Mouse (Mus musculus) cerebellum, postnatal 4 days (tissue): Measurements from ENCODE around the gene Mtm1.

Experiments
- DNase-seq, 2 experiments: peaks; one replicate each; pipeline ENCODE4 v3.0.0; 2022; ENCODE audit warnings: low spot score in 2 of 2, mixed read lengths in 1 of 2

Mtm1 gene

DNA sequence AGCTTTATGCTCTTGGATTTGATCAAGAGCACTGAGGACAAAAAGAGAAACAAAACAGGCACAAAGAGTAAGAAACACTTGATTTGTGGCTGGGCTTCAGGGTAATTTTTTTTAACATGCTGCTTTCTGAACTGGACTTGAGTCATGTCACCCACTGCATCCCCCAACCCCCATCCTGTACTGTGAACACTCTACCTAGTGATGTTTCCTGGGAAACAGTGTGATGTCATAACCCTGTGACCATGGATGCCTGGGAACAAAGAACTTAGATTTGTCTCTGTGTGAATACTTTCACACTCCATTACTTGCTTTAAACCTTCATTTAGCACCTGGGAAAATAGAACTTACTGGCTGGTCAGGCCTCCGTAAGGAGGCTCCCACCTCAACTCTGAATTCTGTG lies at the start of gene Mtm1:
Gene Mtm1 (plus strand): TSS at position 301 of the 400 bp plus-strand sequence.
- no peak for DNase-seq

- DNase-seq = no peak
Observed at GRCm38 (mm10) chrX:71181526-71181925, 29.0 kb upstream of the Mtm1 start.

- DNase-seq = peak in 1 of 2 experiments; percentile 10
Observed at GRCm38 (mm10) chrX:71183671-71184070, 26.9 kb upstream of the Mtm1 start.

- DNase-seq = no peak
Observed at GRCm38 (mm10) chrX:71186396-71186795, 24.2 kb upstream of the Mtm1 start.

- DNase-seq = no peak
Observed at GRCm38 (mm10) chrX:71204776-71205175, 5.8 kb upstream of the Mtm1 start.

GRCm38 (mm10) chrX:71205821-71206542 lies 4.6 kb upstream of the Mtm1 start:
- DNase-seq = no peak

- no peak for DNase-seq
Observed at GRCm38 (mm10) chrX:71206595-71206994, 4.0 kb upstream of the Mtm1 start.

- no peak for DNase-seq
Observed at GRCm38 (mm10) chrX:71212911-71213310, 2.3 kb downstream of the Mtm1 start.

- DNase-seq = peak; percentile 35 to 66
Observed at GRCm38 (mm10) chrX:71214441-71215112, 4.0 kb downstream of the Mtm1 start.

DNA sequence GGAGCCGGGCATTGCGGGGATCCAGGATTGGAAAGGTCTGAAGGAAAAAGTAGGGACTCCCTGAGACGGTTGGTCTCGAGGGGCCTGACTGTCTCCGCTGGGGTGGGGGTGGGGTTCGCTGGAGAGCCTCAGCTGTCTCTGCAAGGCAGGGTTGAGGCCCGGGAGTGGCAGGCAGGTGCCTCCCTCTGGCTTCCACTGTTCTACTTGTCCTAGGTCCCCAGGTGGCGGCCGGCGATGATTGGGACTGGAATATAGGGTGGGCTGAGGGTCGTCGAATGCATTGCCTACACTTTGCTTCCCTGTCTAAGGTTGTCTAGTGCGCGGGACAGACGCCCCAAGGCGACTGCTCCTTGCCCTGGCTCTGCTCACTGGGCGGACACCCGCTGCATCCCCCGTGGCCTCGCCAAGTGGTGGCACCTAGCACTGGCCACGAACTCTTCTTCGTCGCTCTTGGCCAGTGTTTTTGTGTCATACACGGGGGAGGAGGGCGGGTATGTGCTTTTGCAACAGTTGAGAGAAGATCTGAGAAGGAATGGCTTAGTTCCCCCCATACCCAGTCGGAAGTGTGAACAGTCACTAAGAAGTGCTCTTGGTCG lies 4.6 kb downstream of the Mtm1 start:
- no peak for DNase-seq

DNA sequence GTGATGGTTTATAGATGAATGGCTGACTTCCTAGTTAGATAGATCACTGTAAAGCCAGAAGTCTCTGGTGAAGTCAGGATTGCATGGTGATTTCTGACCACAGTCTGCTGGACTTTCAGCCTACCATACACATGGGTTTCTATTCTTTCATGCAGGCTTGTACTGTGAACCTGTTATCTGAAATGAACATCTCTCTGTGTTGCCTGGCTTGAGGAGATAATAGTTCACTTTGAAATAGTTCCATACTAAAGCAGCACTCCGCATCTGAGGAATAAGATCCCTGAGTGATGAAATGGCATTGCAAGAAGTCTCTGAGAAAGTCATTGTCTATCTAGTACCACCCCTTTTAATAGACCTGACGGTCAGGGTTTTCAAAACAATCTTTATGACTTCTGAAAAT lies 6.3 kb downstream of the Mtm1 start:
- DNase-seq = no peak

DNA sequence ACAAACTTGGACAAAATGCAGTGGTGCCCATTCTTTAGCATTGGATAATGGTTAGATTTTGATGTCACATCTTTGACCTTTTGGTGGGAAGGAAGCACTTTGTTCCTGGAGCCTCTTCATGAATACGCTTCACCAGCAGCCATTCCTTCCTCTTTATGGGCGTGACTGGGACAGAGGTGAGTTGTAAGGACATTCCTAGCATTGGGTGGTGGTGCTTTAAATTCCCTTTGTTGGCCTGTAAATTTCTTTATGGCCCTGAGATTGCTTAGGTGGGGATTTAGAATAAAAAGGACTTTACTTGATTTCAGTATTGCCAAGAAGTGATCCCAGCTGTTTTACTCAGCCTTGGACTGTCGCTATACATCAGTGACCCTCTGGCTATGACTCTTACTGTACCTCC lies 8.3 kb downstream of the Mtm1 start:
- no peak for DNase-seq

GRCm38 (mm10) chrX:71220896-71221295 lies 10.3 kb downstream of the Mtm1 start:
- no peak for DNase-seq

DNA sequence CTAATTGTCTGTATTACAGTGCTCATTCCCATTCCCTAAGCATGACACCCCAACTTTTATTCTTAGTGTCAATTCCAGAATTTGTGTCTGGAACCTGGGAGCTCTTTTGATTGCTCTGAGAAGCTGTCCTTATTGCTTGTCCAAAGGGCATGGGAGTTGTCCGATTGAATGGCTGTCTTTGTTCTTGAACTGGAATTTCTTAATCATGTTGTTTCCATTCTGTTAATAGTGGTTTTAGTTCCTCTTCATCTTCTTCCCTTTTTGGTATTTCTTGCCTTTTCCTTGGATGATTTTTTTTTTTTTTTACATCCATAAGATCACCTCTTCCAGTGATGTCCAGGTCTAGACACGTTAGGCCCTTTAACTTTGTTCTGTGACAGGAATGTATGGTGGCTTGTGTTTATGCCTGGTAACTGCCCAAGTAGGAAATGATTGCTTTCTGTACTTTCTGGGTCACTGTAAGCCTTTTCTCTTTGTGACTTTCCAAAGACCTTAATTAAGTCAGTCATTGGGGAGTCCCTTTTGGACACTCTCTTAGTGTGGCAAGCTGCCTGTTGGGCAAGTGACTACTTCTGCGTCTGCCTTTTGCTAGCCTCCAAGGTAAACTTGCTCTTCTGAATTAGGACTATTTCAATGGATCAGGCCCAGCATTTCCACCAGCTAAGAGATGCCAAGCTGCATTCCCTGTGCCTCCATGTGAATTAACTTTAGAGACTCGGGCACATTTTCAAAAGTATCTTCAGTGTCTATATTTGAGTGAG lies 12.3 kb downstream of the Mtm1 start:
- no peak for DNase-seq

GRCm38 (mm10) chrX:71226881-71227280 lies 16.3 kb downstream of the Mtm1 start:
- no peak for DNase-seq

DNA sequence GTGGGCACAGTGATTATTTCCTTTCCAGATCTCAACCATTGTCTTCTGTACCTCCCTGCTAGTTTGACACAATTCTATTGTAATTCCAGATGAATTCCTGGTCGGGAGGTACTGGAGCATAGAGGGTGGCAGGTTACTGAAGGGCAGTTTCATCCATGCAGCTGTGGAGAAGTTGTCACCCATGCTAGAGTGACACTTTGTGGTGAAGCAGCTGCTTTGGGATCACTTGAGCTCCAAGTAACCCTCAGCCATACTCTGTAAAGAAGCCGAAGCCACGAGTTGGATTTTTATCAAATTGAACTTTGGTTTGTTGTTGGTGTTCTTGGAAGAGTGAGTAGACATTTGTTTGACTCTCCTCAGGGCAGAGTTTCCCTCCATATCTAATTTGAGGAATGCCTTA lies 17.6 kb downstream of the Mtm1 start:
- DNase-seq = no peak

DNA sequence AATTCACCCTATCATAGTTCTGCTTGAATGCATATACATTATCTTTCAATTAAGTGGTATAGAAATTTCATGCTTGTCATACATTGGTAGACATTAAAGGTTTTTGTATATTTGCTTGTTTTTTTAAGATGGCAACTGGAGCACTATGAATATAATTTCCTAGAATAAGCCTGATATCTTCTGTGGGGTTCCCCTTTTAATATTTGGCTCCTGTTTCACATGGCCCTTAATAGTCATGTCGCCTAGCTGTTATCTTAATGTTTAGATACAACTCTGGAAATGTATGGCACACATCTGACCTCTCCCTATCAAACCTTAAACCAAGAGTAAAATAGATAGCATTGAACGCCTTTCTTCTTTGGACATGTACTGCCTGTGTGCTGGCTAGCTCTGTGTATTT lies 20.3 kb downstream of the Mtm1 start:
- no peak for DNase-seq

DNA sequence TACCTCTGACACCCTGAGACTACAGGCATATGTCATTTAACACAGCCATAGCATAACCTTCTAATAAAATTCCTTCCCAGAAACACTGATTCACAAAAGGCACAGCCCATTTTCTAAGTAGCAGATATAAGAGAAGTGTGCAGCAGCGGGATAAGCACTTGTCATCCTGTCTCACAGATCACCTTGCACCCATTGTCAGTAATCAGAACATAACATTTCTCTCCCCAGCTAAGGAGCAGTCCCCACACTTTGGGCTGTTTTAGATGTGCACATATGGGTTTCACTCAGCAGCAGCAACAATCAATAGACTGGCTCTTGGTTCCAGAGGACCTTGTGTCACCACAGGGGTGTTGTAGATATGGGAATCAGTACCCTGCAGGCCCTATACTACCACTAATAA lies 45.9 kb downstream of the Mtm1 start:
- DNase-seq = no peak

DNA sequence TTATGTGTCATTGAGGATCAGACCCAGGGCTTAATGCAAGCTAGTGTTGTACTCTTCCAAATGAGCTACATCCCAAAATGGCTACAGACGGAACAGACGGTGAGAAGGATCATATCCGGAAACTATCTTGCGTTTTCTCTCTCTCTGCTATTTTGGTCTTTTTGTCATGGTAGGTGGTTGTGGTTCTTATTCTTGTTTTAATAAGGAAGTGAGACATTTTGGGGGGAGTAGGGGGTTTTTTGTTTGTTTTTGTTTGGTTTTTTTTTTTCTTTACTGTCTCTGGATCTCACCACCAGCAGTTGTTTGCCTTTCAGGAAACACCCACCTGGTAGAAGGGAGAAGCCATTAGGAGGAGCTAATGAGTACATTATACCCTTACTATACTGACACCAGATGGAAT lies 50.3 kb downstream of the Mtm1 start:
- DNase-seq = no peak

- DNase-seq = no peak
Observed at GRCm38 (mm10) chrX:71264316-71264715, 53.7 kb downstream of the Mtm1 start.

DNA sequence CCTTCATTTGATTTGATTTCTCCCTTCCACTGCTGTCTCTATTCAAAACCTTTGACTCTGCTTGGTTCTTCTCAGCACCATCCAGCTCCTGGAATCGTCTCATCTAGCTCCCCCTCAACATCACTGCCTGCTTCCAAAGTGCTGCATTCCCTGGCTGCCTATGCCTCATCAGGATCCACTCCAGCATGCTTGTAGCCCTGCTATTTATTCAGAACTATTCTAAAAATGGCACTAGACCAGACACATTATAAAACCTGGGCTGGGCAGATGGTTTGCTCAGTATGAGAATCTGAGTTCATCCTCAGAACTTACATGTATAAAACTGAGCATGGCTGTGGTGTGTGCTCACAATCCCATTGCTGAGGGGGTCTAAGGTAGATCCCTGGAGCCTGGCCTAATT lies 58.4 kb downstream of the Mtm1 start:
- DNase-seq = no peak

GRCm38 (mm10) chrX:71274150-71274549 lies 63.6 kb downstream of the Mtm1 start:
- DNase-seq = no peak
